Mouse (Mus musculus) kidney, embryonic 16.5 days (tissue): ENCODE measurements at regions not wholly inside any gene's neighbourhood (a gene's known extent, or its start where the extent isn't known, plus 50 kb on each side); places are given as distances from the start of the nearest gene placed in this dataset.

Experiments used
- ATAC-seq: fragments of 200-750 bp; cut with Nextera tagmentation; 2 replicates; pipeline ENCODE4 v1.8.0; 2017; ENCODE audit warnings: moderate TSS enrichment; ENCODE audit not compliant: low FRiP score, low TSS enrichment
- H3K27ac ChIP-seq: fragments of 300-500 bp; sonication (generic); 2 replicates; pipeline ENCODE4 v1.5.1; 2014; ENCODE audit warnings: low read length
- H3K27me3 ChIP-seq: fragments of 300-500 bp; sonication (generic); 2 replicates; pipeline ENCODE4 v1.6.1; 2014; ENCODE audit warnings: low read length, control low read depth, mixed read lengths; ENCODE audit not compliant: insufficient read depth
- H3K36me3 ChIP-seq: fragments of 300-500 bp; sonication (generic); 2 replicates; pipeline ENCODE4 v1.6.1; 2014; ENCODE audit warnings: low read length, control low read depth, mixed read lengths; ENCODE audit not compliant: insufficient read depth
- H3K4me1 ChIP-seq: fragments of 300-500 bp; sonication (generic); 2 replicates; pipeline ENCODE4 v1.6.1; 2014; ENCODE audit warnings: low read length, control low read depth, mixed read lengths; ENCODE audit not compliant: insufficient read depth
- H3K4me2 ChIP-seq: fragments of 300-500 bp; sonication (generic); replicated peaks from 2 replicates; pipeline ENCODE4 v1.6.1; 2014; ENCODE audit warnings: low read depth, low read length
- H3K4me3 ChIP-seq: fragments of 300-500 bp; sonication (generic); 2 replicates; pipeline ENCODE4 v1.5.1; 2014; ENCODE audit warnings: mild to moderate bottlenecking, low read length
- H3K9ac ChIP-seq: fragments of 300-500 bp; sonication (generic); replicated peaks from 2 replicates; pipeline ENCODE4 v1.6.1; 2014; ENCODE audit warnings: low read length
- H3K9me3 ChIP-seq: fragments of 300-500 bp; sonication (generic); 2 replicates; pipeline ENCODE4 v1.6.1; 2016; ENCODE audit warnings: low read length, control low read depth
- WGBS: fragments of 180-500 bp; shearing (Covaris S2); extraction: QIAGEN DNeasy Blood & Tissue Kit; methylation state at CpG from one replicate; pipeline ENCODE4 v1.1.7; 2014; 5-methylcytosine and 5-hydroxymethylcytosine counted together

DNA sequence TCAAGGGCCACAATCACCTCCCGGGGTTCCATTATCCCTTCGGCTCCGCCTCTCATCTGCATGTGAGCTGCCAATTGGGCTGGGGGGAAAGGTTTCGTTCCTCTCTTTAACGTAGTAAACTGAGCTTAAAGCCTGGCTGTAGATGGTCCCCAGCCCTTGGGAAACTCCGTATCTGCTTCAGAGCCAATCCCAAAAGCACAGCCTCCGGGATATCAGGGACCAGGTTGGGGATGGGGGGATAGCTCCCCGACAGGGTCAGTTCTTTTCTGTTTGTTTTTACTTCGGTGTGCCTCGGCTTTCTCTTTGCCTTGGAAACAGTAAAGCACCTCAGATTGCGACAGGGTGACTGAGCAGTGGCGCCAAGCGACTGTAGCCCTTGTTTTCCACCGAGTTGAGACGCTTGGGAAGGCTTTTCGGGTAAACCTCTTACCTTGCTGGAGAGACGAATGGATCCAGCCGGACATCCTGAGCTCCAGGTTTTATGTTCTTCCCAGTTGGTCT, 64.5 kb downstream of the Tfap2c start:
- Histone ChIP-seq H3K9me3 (no peaks in the 10 kb centered on the region), H3K4me3 (peak overlapping the region; percentile 47), H3K36me3 (no peaks in the 10 kb centered on the region), H3K4me1 (peaks cover 10% of the 10 kb centered on the region), H3K4me2 (peak overlapping the region; percentile 65), H3K27me3 (peaks cover 16% of the 10 kb centered on the region), H3K27ac (no peak overlapping the region), H3K9ac (peak overlapping the region; percentile 54)
- WGBS, result 1% methylated on average over 18 of the region's 18 CpGs
- peak; percentile 41; the same call in 1 of the 2 replicates for ATAC-seq

GRCm38 (mm10) chr2:172615148-172615547, 65.8 kb downstream of the Tfap2c start:
- H3K27ac ChIP-seq, result no peak overlapping the region
- no peaks in the 10 kb centered on the region for H3K36me3 ChIP-seq
- peaks cover 10% of the 10 kb centered on the region for H3K4me1 ChIP-seq
- no peaks in the 10 kb centered on the region for H3K9me3 ChIP-seq
- H3K4me3 ChIP-seq, result no peak overlapping the region
- no peak overlapping the region for H3K4me2 ChIP-seq
- ATAC-seq, result no peak
- H3K9ac ChIP-seq, result no peak overlapping the region
- WGBS, result 29% methylated on average over 2 of the region's 2 CpGs
- H3K27me3 ChIP-seq, result peaks cover 16% of the 10 kb centered on the region

DNA sequence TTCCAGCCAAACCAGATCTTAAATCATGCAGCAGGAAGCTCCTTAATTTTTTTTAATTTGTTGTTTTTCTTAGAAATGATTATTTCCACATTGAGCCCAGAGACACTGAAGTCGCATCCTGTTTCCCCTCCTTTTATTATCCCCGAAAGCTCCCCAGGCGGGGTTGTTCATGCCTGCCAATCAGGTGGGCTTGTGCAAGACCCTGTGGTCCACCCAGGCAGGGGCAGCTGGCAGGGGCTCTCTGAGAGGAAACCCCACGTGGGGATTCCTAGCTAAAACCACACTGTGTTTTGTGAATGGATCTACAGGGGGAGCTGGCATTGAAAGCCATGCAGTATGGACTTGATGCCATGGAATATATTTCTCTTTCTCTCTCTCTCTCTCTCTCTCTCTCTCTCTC, 66.2 kb downstream of the Tfap2c start:
- Histone ChIP-seq H3K4me3 (no peak overlapping the region), H3K27ac (no peak overlapping the region), H3K36me3 (no peaks in the 10 kb centered on the region), H3K4me1 (peaks cover 10% of the 10 kb centered on the region), H3K9me3 (no peaks in the 10 kb centered on the region), H3K9ac (no peak overlapping the region), H3K4me2 (no peak overlapping the region), H3K27me3 (peaks cover 16% of the 10 kb centered on the region)
- ATAC-seq, result no peak
- 42% methylated on average over 4 of the region's 4 CpGs for WGBS

GRCm38 (mm10) chr2:172619168-172619567, 69.8 kb downstream of the Tfap2c start:
- H3K4me1 ChIP-seq, result peaks cover 8% of the 10 kb centered on the region
- 85% methylated on average over 7 of the region's 7 CpGs for WGBS
- no peak overlapping the region for H3K4me3 ChIP-seq
- no peaks in the 10 kb centered on the region for H3K36me3 ChIP-seq
- H3K9ac ChIP-seq, result no peak overlapping the region
- ATAC-seq, result no peak
- peaks cover 12% of the 10 kb centered on the region for H3K27me3 ChIP-seq
- H3K27ac ChIP-seq, result no peak overlapping the region
- H3K9me3 ChIP-seq, result no peaks in the 10 kb centered on the region
- no peak overlapping the region for H3K4me2 ChIP-seq

DNA sequence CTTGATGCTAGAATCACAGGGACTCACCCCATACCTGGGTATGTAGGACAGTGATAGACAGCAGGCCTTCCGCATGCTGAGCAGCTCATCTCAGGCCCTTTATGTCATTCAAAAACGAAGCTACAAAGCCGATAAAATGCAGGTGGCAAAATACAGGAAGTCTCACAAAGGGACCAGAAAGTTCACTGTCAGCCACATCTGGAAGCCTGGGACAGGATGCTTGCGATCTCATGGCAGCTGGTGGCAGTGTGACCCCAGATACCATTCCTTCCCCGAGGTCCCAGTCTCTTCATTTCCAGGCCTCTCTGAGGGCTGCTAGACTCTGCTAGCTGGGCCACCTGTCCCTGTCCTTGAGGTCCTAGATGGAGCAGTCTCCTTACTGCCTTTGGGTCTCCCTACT, 70.6 kb downstream of the Tfap2c start:
- H3K27me3 ChIP-seq, result peaks cover 9% of the 10 kb centered on the region
- no peak overlapping the region for H3K27ac ChIP-seq
- H3K36me3 ChIP-seq, result no peaks in the 10 kb centered on the region
- H3K9ac ChIP-seq, result no peak overlapping the region
- H3K4me1 ChIP-seq, result 0 out of 2 replicates have a peak, but pooled peaks cover 5% of the 10 kb centered on the region
- no peak for ATAC-seq
- H3K9me3 ChIP-seq, result no peaks in the 10 kb centered on the region
- H3K4me2 ChIP-seq, result no peak overlapping the region
- 61% methylated on average over 5 of the region's 5 CpGs for WGBS
- H3K4me3 ChIP-seq, result no peak overlapping the region

- peak overlapping the region; percentile 15; the same call in 1 of the 2 replicates for H3K4me3 ChIP-seq
- no peaks in the 10 kb centered on the region for H3K9me3 ChIP-seq
- no peak for ATAC-seq
- 0 out of 2 replicates have a peak, but pooled peaks cover 5% of the 10 kb centered on the region for H3K4me1 ChIP-seq
- H3K36me3 ChIP-seq, result no peaks in the 10 kb centered on the region
- H3K9ac ChIP-seq, result no peak overlapping the region
- peak overlapping the region; percentile 15 for H3K4me2 ChIP-seq
- WGBS, result 3% methylated on average over 14 of the region's 14 CpGs
- peaks cover 11% of the 10 kb centered on the region; the same call in 1 of the 2 replicates for H3K27me3 ChIP-seq
- no peak overlapping the region for H3K27ac ChIP-seq
These were observed 74.3 kb downstream of the Tfap2c start for GRCm38 (mm10) chr2:172623707-172624106.

- H3K27ac ChIP-seq, result no peak overlapping the region
- 73% methylated on average over 20 of the region's 20 CpGs for WGBS
- H3K27me3 ChIP-seq, result peaks cover 11% of the 10 kb centered on the region; the same call in 1 of the 2 replicates
- H3K4me1 ChIP-seq, result 0 out of 2 replicates have a peak, but pooled peaks cover 5% of the 10 kb centered on the region
- no peaks in the 10 kb centered on the region for H3K9me3 ChIP-seq
- no peak overlapping the region for H3K9ac ChIP-seq
- no peak for ATAC-seq
- H3K36me3 ChIP-seq, result no peaks in the 10 kb centered on the region
- no peak overlapping the region for H3K4me3 ChIP-seq
- H3K4me2 ChIP-seq, result no peak overlapping the region
These were observed 78.2 kb downstream of the Tfap2c start for GRCm38 (mm10) chr2:172627353-172628306.

- no peak overlapping the region for H3K4me2 ChIP-seq
- H3K36me3 ChIP-seq, result no peaks in the 10 kb centered on the region
- no peak overlapping the region for H3K4me3 ChIP-seq
- H3K27ac ChIP-seq, result no peak overlapping the region
- no peaks in the 10 kb centered on the region for H3K4me1 ChIP-seq
- ATAC-seq, result no peak
- 62% methylated on average over 3 of the region's 3 CpGs for WGBS
- H3K9me3 ChIP-seq, result no peaks in the 10 kb centered on the region
- H3K9ac ChIP-seq, result no peak overlapping the region
- H3K27me3 ChIP-seq, result peaks cover 3% of the 10 kb centered on the region; the same call in 1 of the 2 replicates
These were observed 80.9 kb downstream of the Tfap2c start for GRCm38 (mm10) chr2:172630333-172630732.

- 62% methylated on average over 11 of the region's 11 CpGs for whole genome bisulfite sequencing
- H3K27me3 ChIP-seq, result peaks cover 10% of the 10 kb centered on the region; the same call in 1 of the 2 replicates
- peaks cover 5% of the 10 kb centered on the region; the same call in 1 of the 2 replicates for H3K9me3 ChIP-seq
- H3K9ac ChIP-seq, result no peak overlapping the region
- no peak overlapping the region for H3K4me3 ChIP-seq
- no peak for ATAC-seq
- no peaks in the 10 kb centered on the region for H3K36me3 ChIP-seq
- no peak overlapping the region for H3K4me2 ChIP-seq
- no peak overlapping the region for H3K27ac ChIP-seq
- H3K4me1 ChIP-seq, result peaks cover 10% of the 10 kb centered on the region
These were observed 93.2 kb downstream of the Tfap2c start for GRCm38 (mm10) chr2:172642616-172643015.

- Histone ChIP-seq H3K27ac (no peak overlapping the region), H3K9me3 (peaks cover 5% of the 10 kb centered on the region; the same call in 1 of the 2 replicates), H3K4me1 (peaks cover 10% of the 10 kb centered on the region), H3K4me3 (no peak overlapping the region), H3K9ac (no peak overlapping the region), H3K36me3 (no peaks in the 10 kb centered on the region), H3K4me2 (peak overlapping the region; percentile 1), H3K27me3 (peaks cover 10% of the 10 kb centered on the region; the same call in 1 of the 2 replicates)
- ATAC-seq, result peak; percentile 64
- 3% methylated on average over 12 of the region's 12 CpGs for WGBS
These were observed 94.5 kb downstream of the Tfap2c start for GRCm38 (mm10) chr2:172643860-172644259.
